Mouse (Mus musculus): Measurements from ENCODE around the gene 4930544D05Rik.

GRCm38 (mm10) chr11:70615516-70616093, at the start of gene 4930544D05Rik:
- TF ChIP-seq ZC3H11A (IDR thresholded peaks at IDR 0.05; ENCODE audit: borderline replicate concordance, low read depth, low read length) (no peak), MAFK (IDR thresholded peaks at IDR 0.05; ENCODE audit: insufficient read depth, low read depth, low read length) (no peak), ZNF384 (IDR thresholded peaks at IDR 0.05; ENCODE audit: low read depth, low read length) (no peak), CHD2 (IDR thresholded peaks at IDR 0.05; ENCODE audit: low read depth, low read length) (no peak)

Measured in ES-E14 (cell line).